Mouse (Mus musculus) hindbrain, postnatal 0 days (tissue): ENCODE results near the gene Zfp511. TPM values are rescaled to one million over a fixed set of nuclear protein-coding genes. Genes with fewer than 3 reads are reported as not detected.

Experiments used
- ATAC-seq: fragments of 200-750 bp; cut with Nextera tagmentation; 2 replicates; pipeline ENCODE4 v1.8.0; 2017; ENCODE audit warnings: mild to moderate bottlenecking, moderate TSS enrichment, moderate library complexity
- DNase-seq: peaks from one replicate; pipeline ENCODE4 v3.0.0-alpha.2; 2015; ENCODE audit warnings: low spot score
- H3K27ac ChIP-seq: fragments of 300-500 bp; sonication (generic); 2 replicates; pipeline ENCODE4 v1.5.1; 2014; ENCODE audit warnings: mild to moderate bottlenecking
- H3K27me3 ChIP-seq: fragments of 300-500 bp; sonication (generic); 2 replicates; pipeline ENCODE4 v1.6.1; 2014; ENCODE audit warnings: low read length, mixed read lengths; ENCODE audit not compliant: insufficient read depth
- H3K36me3 ChIP-seq: fragments of 300-500 bp; sonication (generic); 2 replicates; pipeline ENCODE4 v1.6.1; 2014; ENCODE audit warnings: low read length, mixed read lengths; ENCODE audit not compliant: insufficient read depth
- H3K4me1 ChIP-seq: fragments of 300-500 bp; sonication (generic); 2 replicates; pipeline ENCODE4 v1.6.1; 2014; ENCODE audit warnings: antibody characterized with exemption, low read length, mixed read lengths; ENCODE audit not compliant: insufficient read depth
- H3K4me2 ChIP-seq: fragments of 300-500 bp; sonication (generic); 2 replicates; pipeline ENCODE4 v1.6.1; 2014; ENCODE audit warnings: low read depth, mild to moderate bottlenecking, low read length, moderate library complexity, mixed read lengths
- H3K4me3 ChIP-seq: fragments of 300-500 bp; sonication (generic); 2 replicates; pipeline ENCODE4 v1.5.1; 2014; ENCODE audit warnings: low read length
- H3K9ac ChIP-seq: fragments of 300-500 bp; sonication (generic); replicated peaks from 2 replicates; pipeline ENCODE4 v1.6.1; 2014; ENCODE audit warnings: mild to moderate bottlenecking, low read length, moderate library complexity, mixed read lengths
- H3K9me3 ChIP-seq: fragments of 300-500 bp; sonication (generic); 2 replicates; pipeline ENCODE4 v1.6.1; 2016; ENCODE audit warnings: low read length, mixed read lengths
- CTCF ChIP-seq: IDR thresholded peaks from 2 replicates; pipeline ENCODE4 v1.5.1; 2016; ENCODE audit warnings: antibody characterized with exemption, control low read depth, low read depth
- WGBS: fragments of 180-500 bp; shearing (Covaris S2); extraction: QIAGEN DNeasy Blood & Tissue Kit; methylation state at CpG from one replicate; pipeline ENCODE4 v1.1.7; 2014; 5-methylcytosine and 5-hydroxymethylcytosine counted together
- polyA plus RNA-seq: library from polyadenylated mRNA; unstranded; fragments of >200 nt; fragmentation: Nextera tagmentation; extraction: Ambion mirVana; gene quantifications from 2 replicates; pipeline ENCODE4 v1.2.1, GENCODE M21; 2015
- total RNA-seq: library from RNA; depleted of rRNA; stranded (reverse); fragments of >200 nt; gene quantifications from 2 replicates; pipeline ENCODE4 v1.2.3, GENCODE M21; 2014

The Zfp511 gene
- total and polyA plus RNA-seq, 2 experiments from 2014 or later = 23.3 to 63.9 TPM

GRCm38 (mm10) chr7:139994676-139995075 is 41.5 kb upstream of the Zfp511 start:
- 35% methylated on average over 3 of the region's 3 CpGs for WGBS

GRCm38 (mm10) chr7:139998691-139999350 is 37.4 kb upstream of the Zfp511 start:
- DNase-seq (no peak), ATAC-seq (no peak)
- Histone ChIP-seq H3K27me3 (no peaks in the 10 kb centered on the region), H3K9ac (no peak overlapping the region), H3K27ac (no peak overlapping the region), H3K4me1 (no peaks in the 10 kb centered on the region), H3K36me3 (peaks cover 65% of the 10 kb centered on the region), H3K4me3 (no peak overlapping the region), H3K9me3 (no peaks in the 10 kb centered on the region), H3K4me2 (no peak overlapping the region)
- 92% methylated on average over 13 of the region's 13 CpGs for WGBS
- no peak for TF ChIP-seq CTCF

More at GRCm38 (mm10) chr7:139994676-139995075, 41.5 kb upstream of the Zfp511 start:
- peak; percentile 84 for TF ChIP-seq CTCF
- Histone ChIP-seq H3K4me1 (no peaks in the 10 kb centered on the region), H3K27me3 (no peaks in the 10 kb centered on the region), H3K4me3 (no peak overlapping the region), H3K36me3 (peaks cover 46% of the 10 kb centered on the region), H3K27ac (no peak overlapping the region), H3K9ac (no peak overlapping the region), H3K9me3 (no peaks in the 10 kb centered on the region), H3K4me2 (no peak overlapping the region)
- peak; percentile 83 for DNase-seq
- ATAC-seq = peak; percentile 65; the same call in 1 of the 2 replicates

GRCm38 (mm10) chr7:140001086-140001740 is 35.0 kb upstream of the Zfp511 start:
- Histone ChIP-seq H3K36me3 (peaks cover 73% of the 10 kb centered on the region), H3K4me1 (no peaks in the 10 kb centered on the region), H3K27me3 (no peaks in the 10 kb centered on the region), H3K4me2 (no peak overlapping the region), H3K9me3 (no peaks in the 10 kb centered on the region), H3K27ac (no peak overlapping the region), H3K9ac (no peak overlapping the region), H3K4me3 (no peak overlapping the region)
- no peak for TF ChIP-seq CTCF
- ATAC-seq (no peak), DNase-seq (no peak)
- 70% methylated on average over 12 of the region's 12 CpGs for WGBS

- ATAC-seq (no peak), DNase-seq (no peak)
- H3K27ac ChIP-seq = no peak overlapping the region
- no peaks in the 10 kb centered on the region for H3K27me3 ChIP-seq
- H3K4me3 ChIP-seq = no peak overlapping the region
- no peak overlapping the region for H3K4me2 ChIP-seq
- no peaks in the 10 kb centered on the region for H3K4me1 ChIP-seq
- no peaks in the 10 kb centered on the region for H3K9me3 ChIP-seq
- H3K36me3 ChIP-seq = peaks cover 52% of the 10 kb centered on the region
- 93% methylated on average over 8 of the region's 8 CpGs for WGBS
- no peak overlapping the region for H3K9ac ChIP-seq
- TF ChIP-seq CTCF = no peak
Measured at GRCm38 (mm10) chr7:140004666-140005065, 31.5 kb upstream of the Zfp511 start.

GRCm38 (mm10) chr7:140006861-140007611 is 29.2 kb upstream of the Zfp511 start:
- no peak overlapping the region for H3K4me2 ChIP-seq
- 96% methylated on average over 9 of the region's 9 CpGs for WGBS
- no peak for TF ChIP-seq CTCF
- DNase-seq (no peak), ATAC-seq (no peak)
- H3K4me1 ChIP-seq = no peaks in the 10 kb centered on the region
- no peaks in the 10 kb centered on the region for H3K27me3 ChIP-seq
- H3K9me3 ChIP-seq = no peaks in the 10 kb centered on the region
- no peak overlapping the region for H3K27ac ChIP-seq
- H3K9ac ChIP-seq = no peak overlapping the region
- no peak overlapping the region for H3K4me3 ChIP-seq
- H3K36me3 ChIP-seq = peaks cover 42% of the 10 kb centered on the region

GRCm38 (mm10) chr7:140007781-140008180 is 28.4 kb upstream of the Zfp511 start:
- ATAC-seq (no peak), DNase-seq (no peak)
- WGBS = 94% methylated on average over 9 of the region's 9 CpGs
- H3K4me2 ChIP-seq = no peak overlapping the region
- no peaks in the 10 kb centered on the region for H3K4me1 ChIP-seq
- no peak overlapping the region for H3K27ac ChIP-seq
- H3K36me3 ChIP-seq = peaks cover 39% of the 10 kb centered on the region
- no peaks in the 10 kb centered on the region for H3K9me3 ChIP-seq
- no peaks in the 10 kb centered on the region for H3K27me3 ChIP-seq
- H3K9ac ChIP-seq = no peak overlapping the region
- no peak for TF ChIP-seq CTCF
- no peak overlapping the region for H3K4me3 ChIP-seq
